Mouse (Mus musculus) layer of hippocampus, adult 8-10 months (tissue): Measurements from ENCODE around the gene Deaf1. TPM values are rescaled to one million over a fixed set of nuclear protein-coding genes. Genes with fewer than 3 reads are reported as not detected.

Experiments used
- DNase-seq, 2 experiments: peaks; one replicate each; pipeline ENCODE4 v3.0.0; 2022; ENCODE audit warnings: low spot score in 2 of 2
- total RNA-seq, 4 experiments: library from RNA; stranded (reverse); gene quantifications; 2 replicates each; pipeline ENCODE4 v1.2.4; 2022

The Deaf1 gene
- 10 to 100 TPM; 67.9 to 84.7 (median 78.5) TPM for total RNA-seq

- DNase-seq, result peak; percentile 99 to 100
These were observed at the start of gene Deaf1, which contains the start of gene Tmem80 for GRCm38 (mm10) chr7:141327469-141328372. Deaf1 (minus strand) TSS chr7:141327690. Tmem80 (plus strand) TSS chr7:141327739.

GRCm38 (mm10) chr7:141374399-141374798 is 46.9 kb upstream of the Deaf1 start:
- no peak for DNase-seq

DNA sequence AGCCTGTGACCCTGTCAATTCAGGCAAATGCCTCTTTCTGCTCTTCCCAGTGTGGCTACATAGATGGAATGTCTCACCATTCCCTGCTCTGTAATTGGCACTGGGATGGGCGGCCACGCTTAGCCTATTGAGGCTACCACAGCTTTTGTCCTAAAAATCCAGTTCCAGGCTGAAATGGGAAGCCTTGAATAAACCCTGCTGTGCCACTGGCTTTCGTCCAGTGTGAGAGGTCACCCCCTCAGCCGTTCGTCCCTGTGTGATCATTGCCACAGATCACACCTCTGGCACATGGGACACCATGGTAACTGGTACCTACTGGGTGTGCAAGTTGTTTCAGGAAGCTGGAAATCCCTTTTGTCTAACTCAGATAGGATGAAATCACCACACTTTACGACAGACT is 46.1 kb upstream of the Deaf1 start:
- no peak for DNase-seq

- no peak for DNase-seq
These were observed 44.6 kb upstream of the Deaf1 start for GRCm38 (mm10) chr7:141371942-141372595.

DNA sequence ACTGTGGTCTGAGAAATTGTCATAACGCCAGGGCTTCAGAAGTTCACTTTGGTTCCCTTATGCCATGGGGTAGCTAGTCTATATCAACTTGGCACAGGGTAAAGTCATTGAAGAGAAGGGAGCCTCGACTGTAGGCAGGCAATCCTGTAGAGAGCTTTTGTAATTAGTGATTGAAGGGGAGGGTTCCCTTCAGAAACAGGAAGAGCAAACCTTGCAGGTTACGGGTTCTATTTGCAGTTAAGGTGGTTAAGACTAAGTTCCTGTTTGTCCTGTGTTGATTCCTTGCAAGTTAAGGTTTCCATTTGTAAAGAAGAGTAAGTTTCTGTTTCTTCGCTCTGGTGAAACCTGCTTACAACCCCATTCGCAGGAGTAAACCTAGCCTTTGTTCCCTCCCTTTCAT is 42.4 kb upstream of the Deaf1 start:
- no peak for DNase-seq

- DNase-seq, result no peak
These were observed 39.9 kb upstream of the Deaf1 start for GRCm38 (mm10) chr7:141367358-141367757.

- DNase-seq, result peak; percentile 29 to 51
These were observed 37.6 kb upstream of the Deaf1 start for GRCm38 (mm10) chr7:141365049-141365445.

DNA sequence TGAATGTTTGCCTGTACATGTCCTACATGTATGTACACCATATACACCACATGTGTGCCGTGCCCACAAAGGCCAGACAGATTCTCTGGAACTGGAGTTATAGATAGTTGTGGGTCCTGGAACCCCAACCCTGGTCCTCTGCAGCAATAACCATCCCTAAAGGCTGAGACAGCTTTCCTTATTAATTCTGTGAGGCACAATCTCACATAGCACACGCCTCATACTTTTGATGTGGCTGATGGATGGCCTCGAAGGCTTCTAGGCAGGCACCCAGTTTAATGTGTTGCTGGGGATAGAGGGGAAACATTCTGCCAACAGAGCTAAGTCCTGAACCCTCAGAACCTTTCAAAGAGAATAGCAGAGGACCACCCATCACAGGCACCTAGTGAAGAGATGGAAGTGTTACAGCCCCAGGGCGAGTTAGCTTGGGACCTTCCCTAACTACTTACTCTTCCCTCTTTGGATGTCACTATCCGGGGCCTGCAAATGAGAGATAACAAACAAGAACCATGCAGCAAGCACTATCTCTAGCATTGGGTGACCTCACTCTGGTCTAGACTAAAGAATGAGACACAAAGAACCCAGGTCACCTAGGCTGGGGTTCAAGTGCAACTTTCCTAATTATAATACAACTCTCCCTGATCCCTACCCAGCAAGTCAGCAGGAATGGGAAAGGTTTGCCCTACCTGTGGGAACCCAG is 37.0 kb upstream of the Deaf1 start:
- DNase-seq, result no peak

GRCm38 (mm10) chr7:141363752-141364125 is 36.2 kb upstream of the Deaf1 start:
- DNase-seq, result no peak

DNA sequence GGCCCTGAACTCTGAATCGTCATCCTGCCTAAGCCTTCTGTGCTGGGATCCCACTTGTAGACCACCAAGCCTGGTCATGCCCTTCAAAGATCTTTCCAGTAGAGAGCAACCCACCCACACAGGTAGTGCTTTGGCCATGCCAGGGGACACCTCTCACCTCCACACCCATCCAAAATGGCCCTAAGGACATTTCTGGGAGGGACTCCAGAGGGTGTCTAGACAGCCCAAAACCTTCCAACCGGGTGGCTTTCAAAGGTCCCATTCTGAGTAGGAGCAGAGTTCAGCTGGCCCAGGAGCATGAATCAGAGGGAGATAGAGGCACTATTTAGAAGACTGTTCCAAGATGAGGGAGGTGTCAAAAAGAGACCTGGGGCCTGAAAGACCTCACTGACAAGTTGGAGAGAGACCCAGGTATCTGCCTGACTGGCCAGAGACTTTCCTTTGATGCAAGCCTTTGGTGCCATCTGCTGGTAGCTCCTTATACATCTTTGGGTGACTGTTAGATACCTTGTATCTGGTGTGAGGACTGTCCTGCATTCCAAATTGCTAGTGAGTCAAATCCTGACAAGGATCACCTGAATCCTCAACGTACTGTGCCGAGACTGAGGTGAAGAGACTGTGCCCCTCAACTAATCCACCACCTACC is 35.7 kb upstream of the Deaf1 start:
- DNase-seq, result peak; percentile 66 to 84

GRCm38 (mm10) chr7:141361510-141361909 is 34.0 kb upstream of the Deaf1 start:
- no peak for DNase-seq

- peak in 1 of 2 experiments; percentile 49 for DNase-seq
These were observed 29.5 kb upstream of the Deaf1 start for GRCm38 (mm10) chr7:141356971-141357370.

DNA sequence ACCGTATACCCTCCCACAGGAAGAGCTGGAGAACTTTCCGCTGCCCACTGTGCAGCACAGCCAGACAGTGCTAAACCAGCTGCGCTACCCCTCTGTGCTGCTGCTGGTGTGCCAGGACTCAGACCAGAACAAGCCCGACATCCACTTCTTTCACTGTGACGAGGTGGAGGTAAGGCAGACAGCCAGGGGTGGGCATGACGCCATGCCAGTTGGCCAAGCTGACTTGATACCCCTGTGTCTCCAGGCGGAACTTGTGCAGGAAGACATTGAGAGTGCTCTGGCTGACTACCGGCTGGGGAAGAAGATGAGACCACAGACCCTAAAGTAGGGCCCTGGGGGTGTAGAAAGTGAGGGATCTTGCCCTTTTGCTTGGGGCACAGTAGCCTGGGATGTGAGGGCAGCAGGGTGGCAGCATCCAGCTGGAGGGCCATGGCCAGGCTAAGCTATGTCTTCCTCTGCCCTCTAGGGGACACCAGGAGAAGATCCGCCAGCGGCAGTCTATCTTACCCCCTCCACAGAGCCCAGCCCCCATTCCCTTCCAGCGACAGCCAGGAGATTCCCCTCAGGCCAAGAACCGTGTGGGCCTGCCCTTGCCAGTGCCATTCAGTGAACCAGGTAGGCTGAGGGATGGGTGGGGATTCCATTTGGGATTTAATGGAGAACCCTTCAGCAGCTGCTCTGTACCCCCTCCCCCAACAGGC is 28.3 kb upstream of the Deaf1 start:
- peak in 1 of 2 experiments; percentile 42 for DNase-seq

DNA sequence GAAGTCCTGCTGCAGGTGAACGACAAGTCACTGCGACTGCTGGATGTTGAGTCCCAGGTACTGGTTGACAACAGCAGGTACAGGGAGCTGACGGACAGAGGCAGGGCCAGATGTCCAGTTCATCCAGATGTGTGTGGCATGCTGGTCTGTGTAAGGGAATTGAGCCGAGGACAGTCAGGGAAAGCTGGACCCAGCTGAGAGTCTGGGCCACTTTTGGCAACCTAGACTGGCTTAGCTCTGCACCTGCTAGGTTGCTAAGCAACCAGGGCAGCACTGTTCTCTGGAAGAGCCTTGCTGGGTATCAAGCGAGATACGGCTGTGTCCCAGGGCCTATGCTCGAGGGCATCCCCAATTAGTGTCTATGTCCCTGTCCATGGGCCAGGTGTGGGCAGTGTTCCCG is 27.6 kb upstream of the Deaf1 start:
- DNase-seq, result no peak

GRCm38 (mm10) chr7:141351061-141351460 is 23.6 kb upstream of the Deaf1 start:
- DNase-seq, result no peak

- no peak for DNase-seq
These were observed 17.3 kb upstream of the Deaf1 start for GRCm38 (mm10) chr7:141344787-141345186.

- no peak for DNase-seq
These were observed 16.2 kb upstream of the Deaf1 start for GRCm38 (mm10) chr7:141343696-141344095.

DNA sequence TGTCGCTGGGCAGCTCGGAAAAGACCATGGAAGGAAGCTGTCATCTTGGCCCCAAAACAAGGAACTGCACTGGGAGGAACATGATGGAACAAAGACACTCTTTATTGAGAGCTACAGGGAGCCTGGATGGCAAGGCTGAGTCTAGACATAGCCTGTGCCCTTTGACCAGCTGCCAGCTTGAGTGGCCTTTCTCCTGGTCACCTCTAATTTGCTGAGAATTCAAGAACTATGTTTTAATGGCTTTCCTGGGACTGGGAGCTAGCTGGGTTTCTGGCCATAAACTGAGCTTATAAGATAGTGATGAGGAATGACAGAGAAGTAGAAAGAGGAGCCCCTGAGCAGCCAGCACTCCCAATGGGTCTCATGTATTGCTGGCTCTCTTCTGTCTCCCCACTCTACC is 15.7 kb upstream of the Deaf1 start:
- no peak for DNase-seq

GRCm38 (mm10) chr7:141341689-141342226 is 14.3 kb upstream of the Deaf1 start:
- DNase-seq, result no peak

DNA sequence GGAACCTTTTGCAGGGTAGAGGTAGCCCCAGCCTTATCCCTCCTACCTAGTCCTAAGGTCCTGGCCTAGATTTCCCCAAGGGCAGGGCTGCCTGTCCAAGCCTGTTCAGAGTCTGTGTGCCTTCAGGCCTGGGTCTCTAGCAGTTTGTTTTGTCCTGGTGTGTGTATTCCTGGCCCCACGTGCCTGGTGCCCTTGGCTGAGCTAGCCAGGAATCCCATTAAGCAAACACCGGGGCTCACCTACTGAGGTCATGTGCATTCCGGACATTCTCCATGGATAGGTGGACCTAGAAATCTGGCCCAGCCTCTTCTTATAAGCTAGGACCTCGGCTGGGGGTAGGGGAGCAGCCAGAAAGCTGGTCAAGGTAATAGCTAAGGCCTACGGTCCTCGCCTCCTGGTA is 13.0 kb upstream of the Deaf1 start:
- DNase-seq, result no peak

DNA sequence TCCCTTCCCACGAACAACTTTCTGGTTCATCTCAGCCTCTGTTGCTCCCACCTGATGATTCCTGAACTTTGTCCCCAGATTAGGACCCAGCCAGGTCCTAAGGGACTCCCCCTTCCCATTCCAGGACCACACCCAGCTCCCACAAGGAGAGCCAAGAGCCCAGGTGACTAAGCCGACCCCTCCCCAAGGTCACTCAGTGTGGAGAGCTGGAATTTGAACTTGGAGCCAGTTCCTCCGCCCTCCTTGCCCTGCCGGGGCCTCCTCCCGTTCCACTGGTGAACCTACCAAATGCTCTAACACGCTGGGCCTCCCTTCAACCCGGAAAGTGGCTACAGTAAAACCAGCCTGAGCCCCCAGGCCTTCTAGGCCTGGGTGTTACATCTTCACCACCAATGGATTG is 12.5 kb upstream of the Deaf1 start:
- DNase-seq, result no peak
